Mouse (Mus musculus): Measurements from ENCODE around the gene Idi1.
"Not testable (repeated sequence)": the region's sequence is repeated elsewhere in the genome, so short reads cannot be mapped to it uniquely, and the experiment has no call there.

Idi1 gene

DNA sequence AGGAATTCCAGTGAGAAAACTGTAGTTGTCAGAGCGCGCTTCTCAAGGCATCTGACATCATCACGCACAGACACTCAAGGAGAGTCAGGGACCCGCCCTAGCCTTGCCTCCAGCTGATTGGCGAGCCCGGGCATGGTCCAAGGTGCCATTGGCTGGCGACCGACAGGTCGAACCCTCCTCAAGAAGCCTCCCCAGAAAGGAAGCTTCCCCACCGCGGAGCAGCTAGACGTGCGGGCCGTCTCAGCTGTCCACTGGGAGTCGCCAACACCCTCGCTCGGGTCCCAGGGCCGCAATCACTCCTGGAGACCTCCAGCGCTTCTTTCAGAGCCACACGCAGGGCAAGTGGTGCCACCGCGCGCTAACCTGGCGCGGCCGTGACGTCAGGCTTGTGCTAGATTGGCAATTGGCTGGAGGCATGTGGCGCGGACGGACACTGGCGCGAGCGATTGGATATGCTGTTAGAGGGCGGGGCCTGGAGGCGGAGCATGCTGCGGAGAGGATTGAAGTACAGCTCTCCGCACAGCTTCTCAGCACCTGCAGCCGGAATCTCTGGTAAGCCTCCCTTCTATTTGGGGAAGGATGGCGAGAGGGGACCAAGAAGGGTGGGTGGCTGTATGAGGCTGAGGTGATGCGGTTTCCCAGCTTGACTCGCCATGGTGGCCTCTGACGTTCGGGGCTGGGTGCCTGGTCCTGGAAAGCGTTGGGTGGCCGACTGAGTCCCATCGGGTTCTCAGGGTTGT lies at the start of gene Idi1:
Gene Idi1 (plus strand): TSS at position 57 of the 740 bp plus-strand sequence.
- peak; percentile 96 to 97 for DNase-seq

DNA sequence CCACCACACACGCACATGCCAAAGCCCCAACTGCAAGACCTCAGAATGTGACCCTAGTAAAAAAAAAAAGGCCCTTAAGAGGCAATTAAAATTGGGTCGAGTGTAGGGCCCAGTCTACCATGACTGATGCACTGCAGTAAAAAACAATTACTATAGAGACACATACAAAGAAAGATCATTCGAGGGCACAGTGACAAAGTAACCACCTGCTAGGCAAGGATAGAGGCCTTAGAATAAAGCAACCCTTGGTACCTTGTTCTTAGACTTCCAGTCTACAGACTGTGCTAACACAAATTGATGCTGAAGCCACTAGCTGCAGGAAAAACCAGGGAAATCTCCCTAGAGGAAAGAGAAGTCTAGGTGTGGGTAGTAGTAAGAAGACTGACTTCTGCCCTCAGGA lies 46.9 kb upstream of the Idi1 start:
- DNase-seq, result no peak

DNA sequence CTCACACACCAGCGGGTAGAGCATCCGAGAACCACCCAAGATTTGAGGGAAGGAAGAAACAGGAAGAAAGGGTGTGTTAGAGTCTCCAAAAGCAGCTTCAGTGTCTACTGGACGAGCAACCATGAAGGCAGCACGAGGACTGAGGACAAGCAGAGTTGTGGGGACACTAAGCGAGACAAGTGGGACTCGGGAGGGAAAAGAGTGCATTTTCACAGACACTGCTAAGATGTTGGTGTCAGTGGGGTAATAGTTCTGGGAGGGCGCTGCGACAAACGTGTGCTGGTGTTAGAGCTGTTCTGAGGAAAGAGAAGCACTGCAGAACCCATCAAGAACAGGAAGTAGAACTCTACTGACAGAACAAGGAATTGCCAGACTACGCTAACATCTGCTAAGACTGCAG lies 46.2 kb upstream of the Idi1 start:
- no peak for DNase-seq

- peak; percentile 58 to 61 for DNase-seq
Measured at GRCm38 (mm10) chr13:8839937-8840336, 45.4 kb upstream of the Idi1 start.

DNA sequence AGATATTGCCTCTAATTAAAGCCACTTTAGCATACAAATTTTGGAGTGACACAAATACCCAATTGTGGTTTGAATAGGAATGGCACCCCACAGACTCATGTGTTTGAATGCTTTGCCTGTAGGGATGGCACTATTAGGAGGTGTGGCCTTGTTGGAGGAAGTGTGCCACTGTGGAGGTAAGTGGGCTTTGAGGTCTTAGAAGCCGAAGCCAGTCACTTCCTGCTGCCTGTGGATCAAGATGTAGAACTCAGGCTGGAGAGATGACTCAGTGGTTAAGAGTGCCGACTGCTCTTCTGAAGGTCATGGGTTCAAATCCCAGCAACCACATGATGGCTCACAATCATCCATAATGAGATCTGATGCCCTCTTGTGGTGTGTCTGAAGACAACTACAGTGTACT lies 44.4 kb upstream of the Idi1 start:
- DNase-seq, result no peak

GRCm38 (mm10) chr13:8841846-8842245 lies 43.5 kb upstream of the Idi1 start:
- DNase-seq, result not testable (repeated sequence)

DNA sequence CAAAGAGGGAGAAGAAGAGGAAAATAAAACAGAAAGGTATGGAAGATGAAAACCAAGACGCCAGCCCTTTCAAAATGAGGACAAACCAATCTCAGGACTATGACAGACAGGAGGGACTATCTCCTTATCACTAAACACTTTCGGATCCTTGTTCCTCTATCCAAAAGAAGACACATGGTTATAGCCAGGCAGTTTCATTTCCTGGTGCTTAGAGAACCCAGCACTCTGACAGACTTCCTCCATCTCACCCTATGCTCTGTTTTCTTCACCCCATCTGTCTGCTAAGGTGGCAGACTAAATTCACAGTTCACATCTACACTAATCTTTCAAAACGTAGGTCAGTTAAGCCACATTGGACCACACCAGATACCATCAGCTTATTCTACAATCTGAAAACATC lies 43.0 kb upstream of the Idi1 start:
- DNase-seq, result no peak

GRCm38 (mm10) chr13:8847702-8848101 lies 37.6 kb upstream of the Idi1 start:
- DNase-seq, result no peak

DNA sequence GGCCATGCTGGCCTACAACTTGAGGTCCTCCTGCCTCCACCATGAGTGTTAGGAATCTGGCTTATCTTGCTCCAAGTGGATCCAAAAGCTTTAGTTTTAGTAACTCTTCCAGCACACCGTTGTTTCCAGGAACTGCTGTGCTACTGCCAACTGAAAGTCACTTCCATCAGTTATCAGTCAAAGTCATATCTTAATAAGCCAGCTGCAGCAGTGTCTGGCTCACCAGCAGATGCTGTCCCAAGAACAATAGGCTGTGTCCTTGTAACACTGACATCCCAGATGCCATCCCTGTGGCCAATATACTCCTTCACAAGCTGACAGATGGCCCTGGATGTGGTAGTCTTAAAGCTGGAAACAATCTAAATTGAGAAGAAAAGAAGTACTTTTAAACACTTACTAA lies 36.0 kb upstream of the Idi1 start:
- no peak for DNase-seq

- DNase-seq, result no peak
Measured at GRCm38 (mm10) chr13:8853424-8853823, 31.9 kb upstream of the Idi1 start.

DNA sequence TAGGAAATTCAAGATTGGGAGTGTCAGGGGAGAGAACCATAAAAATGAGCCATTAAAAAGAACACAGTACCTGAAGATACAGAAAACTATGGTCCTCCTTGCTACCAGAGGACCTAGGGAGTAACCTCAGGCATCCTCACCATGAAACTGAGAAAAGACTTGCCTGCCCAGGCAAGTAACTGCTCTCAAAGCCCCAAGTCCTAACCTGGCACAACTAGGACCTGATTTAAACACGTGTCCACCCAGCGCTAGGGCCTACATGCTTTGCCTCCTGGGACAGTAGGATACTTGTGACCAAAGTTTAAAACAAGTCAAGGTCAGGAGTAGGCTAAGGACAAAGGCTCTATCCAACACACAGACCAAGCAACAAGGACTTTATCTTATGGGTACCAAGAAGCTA lies 30.5 kb upstream of the Idi1 start:
- DNase-seq, result no peak

- no peak for DNase-seq
Measured at GRCm38 (mm10) chr13:8858453-8858852, 26.8 kb upstream of the Idi1 start.

DNA sequence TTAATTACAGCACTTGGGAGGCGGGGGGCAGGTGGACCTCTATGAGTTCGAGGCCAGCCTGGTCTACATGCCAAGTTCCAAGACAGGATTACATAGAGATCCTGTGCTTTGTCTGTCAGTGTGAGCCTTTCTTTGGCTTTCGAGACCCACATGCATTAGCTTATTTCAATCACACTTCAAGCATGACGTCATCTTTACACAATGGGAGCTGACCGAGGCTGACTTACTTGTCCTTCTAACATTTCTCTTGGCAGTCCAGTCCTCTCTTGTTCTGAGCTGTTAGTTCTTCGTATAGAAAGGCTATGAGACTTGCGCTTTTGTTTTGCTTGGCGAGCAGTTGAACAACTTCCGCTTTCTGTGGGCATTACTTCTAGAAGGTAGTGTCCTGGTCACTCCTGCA lies 24.4 kb upstream of the Idi1 start:
- DNase-seq, result no peak

- DNase-seq, result no peak
Measured at GRCm38 (mm10) chr13:8864990-8865389, 20.3 kb upstream of the Idi1 start.

- DNase-seq, result peak; percentile 17 to 28
Measured at GRCm38 (mm10) chr13:8866612-8867011, 18.7 kb upstream of the Idi1 start.

DNA sequence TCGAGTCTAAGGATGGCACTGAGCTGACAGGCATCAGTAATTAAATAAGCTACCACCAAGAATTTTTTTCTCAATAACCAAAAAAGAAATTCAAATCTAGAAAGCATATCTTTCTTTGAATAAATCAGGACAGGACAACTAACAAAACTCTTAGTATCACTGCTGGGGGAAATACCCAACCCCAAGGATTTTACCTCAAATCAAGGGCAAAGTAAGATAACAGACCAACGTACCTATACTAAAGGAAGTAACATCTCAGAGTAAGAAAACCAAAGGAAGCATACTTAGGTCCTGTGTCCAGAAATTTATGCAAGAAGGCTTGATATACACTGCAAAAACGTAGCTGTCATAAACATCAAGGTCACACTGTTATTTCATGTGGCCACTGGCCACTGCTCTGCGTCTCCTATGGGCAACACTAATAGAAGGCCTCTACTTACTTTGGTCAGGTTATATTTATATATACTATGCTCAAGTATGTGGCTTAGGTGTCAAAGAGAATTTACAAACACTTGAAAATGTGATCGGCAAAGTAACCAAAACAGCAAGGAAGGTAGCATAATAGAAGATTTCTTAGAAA lies 15.6 kb upstream of the Idi1 start:
- no peak for DNase-seq

- no peak for DNase-seq
Measured at GRCm38 (mm10) chr13:8870160-8870509, 15.2 kb upstream of the Idi1 start.

DNA sequence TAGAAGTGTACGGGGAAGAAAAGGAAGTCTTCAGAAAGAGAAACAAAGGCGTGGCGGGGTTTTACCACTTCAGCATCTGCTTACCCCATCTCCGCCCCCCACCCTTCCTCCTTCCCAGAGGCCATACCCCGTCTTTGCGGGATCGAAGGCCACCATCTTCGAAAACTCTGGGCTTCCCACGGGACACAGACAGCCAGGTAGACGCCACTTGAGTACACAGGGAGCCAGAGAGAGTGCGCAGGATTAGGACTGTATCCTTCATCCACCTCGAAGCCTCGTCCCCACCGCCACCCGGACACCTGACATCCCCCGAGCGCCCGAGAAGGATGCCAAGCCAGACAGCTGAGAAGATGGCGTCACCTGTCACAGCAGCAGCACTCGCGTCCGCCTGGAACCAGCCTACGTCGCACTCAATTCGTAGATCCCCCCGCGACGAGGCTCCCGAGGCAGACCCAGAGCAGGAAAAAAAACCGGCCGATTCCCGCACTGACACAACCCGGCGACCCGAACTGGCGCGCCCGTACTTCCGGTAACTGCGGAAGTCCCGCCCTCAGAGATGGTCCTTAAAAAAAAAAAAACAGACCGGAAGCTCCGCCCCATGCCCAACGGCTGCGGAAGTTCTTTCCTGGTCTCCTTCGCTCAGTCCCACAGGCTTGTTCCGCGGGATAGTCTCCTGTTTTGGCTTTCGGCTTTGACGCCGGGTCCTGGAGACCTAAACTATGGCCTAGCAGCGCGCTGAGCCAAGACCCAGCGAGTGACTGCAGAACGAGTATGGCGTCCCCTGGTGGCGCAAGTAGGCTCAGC lies 14.6 kb upstream of the Idi1 start:
- peak; percentile 92 to 94 for DNase-seq

DNA sequence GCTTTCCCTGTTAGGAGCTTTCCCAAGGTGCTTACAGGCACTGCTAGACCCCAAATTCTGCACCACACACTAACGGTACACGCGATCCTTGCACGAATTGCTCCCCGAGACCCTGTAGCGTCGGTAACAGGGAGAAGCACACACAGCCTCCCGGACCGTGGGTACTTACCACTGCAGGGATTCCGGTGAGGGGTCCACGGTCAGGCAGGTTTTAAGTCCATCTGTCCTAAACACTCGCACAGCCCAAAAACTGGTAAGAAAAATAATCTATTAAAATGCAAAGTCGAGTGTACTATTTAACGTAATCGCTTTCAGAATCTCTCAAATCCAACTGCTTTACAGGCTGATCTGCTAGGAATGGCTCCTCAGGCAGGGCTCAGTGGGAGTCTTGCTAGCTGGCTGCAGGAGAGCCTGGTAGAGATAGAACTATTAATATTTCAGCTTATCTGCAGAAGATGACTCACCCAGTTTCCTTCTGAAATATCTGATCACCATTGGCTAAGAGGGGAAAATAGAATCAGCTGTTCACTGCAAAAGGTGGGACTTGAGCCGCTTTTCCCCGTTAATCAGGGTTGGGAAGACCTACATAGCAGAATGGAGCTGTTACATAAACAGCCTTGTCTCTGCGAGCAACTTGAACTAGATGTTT lies 13.9 kb upstream of the Idi1 start, which contains the start of gene Wdr37:
Gene Wdr37 (minus strand): TSS at position 596 of the 649 bp plus-strand sequence.
- DNase-seq, result no peak

GRCm38 (mm10) chr13:8873776-8874175 lies 11.5 kb upstream of the Idi1 start:
- DNase-seq, result no peak

DNA sequence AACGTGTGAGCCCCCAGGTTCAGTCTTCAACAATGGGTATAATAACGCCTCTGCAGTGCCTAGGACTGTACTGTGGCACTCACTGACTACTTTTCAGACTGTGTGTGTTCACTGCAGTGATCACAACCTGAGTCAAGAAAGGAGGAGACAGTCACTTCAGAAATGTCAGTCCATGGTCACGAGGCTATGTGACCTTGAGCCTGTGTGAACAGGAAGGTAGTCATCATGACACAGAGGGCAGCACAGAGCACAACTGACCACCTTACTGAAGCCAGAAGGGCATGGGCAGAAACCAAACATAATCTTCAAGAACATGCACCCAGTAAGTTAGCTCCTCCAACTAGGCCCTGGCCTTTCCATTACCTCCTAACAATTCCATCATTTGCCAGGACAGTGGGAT lies 3.7 kb upstream of the Idi1 start:
- no peak for DNase-seq

DNA sequence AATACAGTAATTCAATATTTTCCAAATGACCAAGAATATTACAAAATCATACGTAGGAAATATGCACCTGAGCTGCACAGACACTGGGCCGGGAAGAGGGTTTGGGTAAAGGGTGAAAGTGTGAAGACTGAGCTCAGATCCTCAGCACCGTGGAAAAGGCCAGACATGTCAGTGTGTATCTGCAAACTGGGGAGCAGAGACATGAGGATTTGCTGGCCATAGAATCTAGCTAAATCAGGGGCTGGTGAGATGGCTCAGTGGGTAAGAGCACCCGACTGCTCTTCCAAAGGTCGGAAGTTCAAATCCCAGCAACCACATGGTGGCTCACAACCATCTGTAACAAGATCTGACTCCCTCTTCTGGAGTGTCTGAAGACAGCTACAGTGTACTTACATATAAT lies 1.4 kb upstream of the Idi1 start:
- not testable (repeated sequence) for DNase-seq

GRCm38 (mm10) chr13:8886185-8886560 lies 872 bp downstream of the Idi1 start:
- no peak for DNase-seq

GRCm38 (mm10) chr13:8888603-8889002 lies 3.3 kb downstream of the Idi1 start:
- DNase-seq, result no peak
